24 mouse cellular contexts compared by ENCODE assay signal in the genomic region with DNA sequence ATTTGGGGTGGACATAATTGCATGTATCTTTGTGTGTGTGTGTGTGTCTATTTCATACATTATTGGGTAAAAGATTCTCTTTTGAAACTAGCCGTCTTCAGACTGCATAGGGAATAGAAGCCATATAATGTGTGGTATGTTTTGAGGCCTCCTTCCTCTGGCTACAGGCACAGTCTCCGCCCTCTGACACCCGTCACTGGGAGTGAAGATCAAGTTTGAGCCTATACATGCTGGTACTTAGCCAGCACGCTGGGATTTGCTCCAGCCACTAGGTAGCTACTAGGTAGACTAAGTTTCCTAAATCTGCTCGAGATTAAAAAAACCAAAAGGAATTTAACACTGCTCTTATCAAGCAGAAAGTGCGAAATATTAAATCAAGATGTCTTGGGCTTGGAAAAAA. TPM values are rescaled to one million over a fixed set of nuclear protein-coding genes. Genes with fewer than 3 reads are reported as not detected.
A peak's percentile ranks its signal among the peaks of the same experiment; 100 is the strongest.
DNase-seq lines count a peak whose midpoint lies in the region; ATAC-seq and TF ChIP-seq lines count a peak whose summit lies in the region.
"Had no signal": no experiment of that assay in that cellular context is flagged by ENCODE, and none has a peak within 500 bp of the region (broad histone marks: within the 10 kb centered on the region; RNA-seq: fewer than 3 reads in every experiment).

No protein-coding gene starts in this region.

- H3K4me2 ChIP-seq in embryonic facial prominence, embryonic 14.5 days (ENCODE audit: low read depth, low read length), result no peak overlapping the region
- H3K4me2 ChIP-seq in heart, embryonic 15.5 days, result peak overlapping the region; percentile 2; the same call in 1 of the 2 replicates
- peak overlapping the region; percentile 31 for H3K4me2 ChIP-seq in myocyte (ENCODE audit: low read depth)
- H3K4me2 ChIP-seq: forebrain, embryonic 13.5 days; hindbrain, embryonic 12.5 days; limb, embryonic 15.5 days; midbrain, embryonic 13.5 days; neural tube, embryonic 15.5 days had no signal

- H3ac ChIP-seq in myocyte (ENCODE audit: control insufficient read depth, insufficient read length), result no peak overlapping the region

- peaks cover 26% of the 10 kb centered on the region for H3K4me1 ChIP-seq in embryonic facial prominence, embryonic 14.5 days (ENCODE audit: control insufficient read depth, insufficient read depth, low read length)
- peaks cover 54% of the 10 kb centered on the region for H3K4me1 ChIP-seq in embryonic facial prominence, embryonic 10.5 days
- peaks cover 66% of the 10 kb centered on the region for H3K4me1 ChIP-seq in heart, embryonic 15.5 days (replicated peaks)
- peaks cover 72% of the 10 kb centered on the region for H3K4me1 ChIP-seq in megakaryocyte, embryonic 14.5 days
- H3K4me1 ChIP-seq in forebrain, embryonic 10.5 days, result peaks cover 60% of the 10 kb centered on the region

- 51% methylated on average over 6 of the region's 6 CpGs for WGBS in embryonic facial prominence, embryonic 14.5 days
- 76% methylated on average over 6 of the region's 6 CpGs for WGBS in embryonic facial prominence, embryonic 10.5 days
- 40% methylated on average over 6 of the region's 6 CpGs for WGBS in heart, embryonic 15.5 days
- 86% methylated on average over 6 of the region's 6 CpGs for WGBS in forebrain, embryonic 10.5 days

- peak; percentile 76 for DNase-seq in embryonic facial prominence, embryonic 14.5 days (ENCODE audit: low spot score)
- no peak for DNase-seq in embryonic facial prominence, embryonic 10.5 days (ENCODE audit: low spot score)
- no peak for DNase-seq in heart, postnatal 4 days
- no peak for DNase-seq in forebrain, embryonic 10.5 days (ENCODE audit: extremely low spot score, low spot score)
- DNase-seq: adrenal gland, postnatal 14 days; cerebellum, postnatal 14 days; embryo, embryonic 11 days; gastrocnemius, postnatal 36 days; kidney, adult 9 months; kidney, postnatal 4 days; lung, postnatal 4 days; thymus, postnatal 4 days had no signal

- no peak overlapping the region for H3K9ac ChIP-seq in embryonic facial prominence, embryonic 14.5 days (ENCODE audit: low read depth, low read length)
- no peak overlapping the region for H3K9ac ChIP-seq in heart, embryonic 15.5 days
- H3K9ac ChIP-seq: forebrain, embryonic 13.5 days; hindbrain, embryonic 12.5 days; limb, embryonic 15.5 days; midbrain, embryonic 13.5 days; neural tube, embryonic 15.5 days had no signal

- no peak for ATAC-seq in embryonic facial prominence, embryonic 14.5 days (ENCODE audit: low read depth)
- ATAC-seq in heart, embryonic 15.5 days (replicated peaks; ENCODE audit: insufficient number of reproducible peaks, insufficient read depth, low FRiP score, low read depth), result no peak
- ATAC-seq in megakaryocyte, adult 5-6 weeks (ENCODE audit: poor library complexity, severe bottlenecking), result no peak
- ATAC-seq: activated CD4-positive, CD25-positive, alpha-beta regulatory T cell, adult 4 months; forebrain, embryonic 13.5 days; inflammation-experienced regulatory T-cells, adult 6 months; midbrain, embryonic 13.5 days; Patski had no signal

- no peaks in the 10 kb centered on the region for H3K9me3 ChIP-seq in embryonic facial prominence, embryonic 14.5 days (ENCODE audit: control insufficient read depth, low read length)
- H3K9me3 ChIP-seq in embryonic facial prominence, embryonic 10.5 days, result no peaks in the 10 kb centered on the region
- no peaks in the 10 kb centered on the region for H3K9me3 ChIP-seq in heart, embryonic 15.5 days (replicated peaks)
- no peaks in the 10 kb centered on the region for H3K9me3 ChIP-seq in megakaryocyte, embryonic 14.5 days
- no peaks in the 10 kb centered on the region for H3K9me3 ChIP-seq in forebrain, embryonic 10.5 days
- H3K9me3 ChIP-seq: forebrain, embryonic 13.5 days; hindbrain, embryonic 12.5 days; limb, embryonic 15.5 days; midbrain, embryonic 13.5 days; neural tube, embryonic 15.5 days had no signal

- TF ChIP-seq POLR2A in myocyte (IDR thresholded peaks at IDR 0.05; ENCODE audit: insufficient read length, low read depth), result no peak

- H3K27ac ChIP-seq in embryonic facial prominence, embryonic 14.5 days (replicated peaks; ENCODE audit: low read depth, low read length), result no peak overlapping the region
- no peak overlapping the region for H3K27ac ChIP-seq in embryonic facial prominence, embryonic 10.5 days (replicated peaks)
- H3K27ac ChIP-seq in heart, embryonic 15.5 days, result peak overlapping the region; percentile 5; the same call in 1 of the 2 replicates
- H3K27ac ChIP-seq in forebrain, embryonic 10.5 days, result no peak overlapping the region
- H3K27ac ChIP-seq: forebrain, embryonic 13.5 days; hindbrain, embryonic 12.5 days; limb, embryonic 15.5 days; midbrain, embryonic 13.5 days; neural tube, embryonic 15.5 days had no signal

- no peaks in the 10 kb centered on the region for H3K36me3 ChIP-seq in embryonic facial prominence, embryonic 14.5 days (ENCODE audit: control insufficient read depth, insufficient read depth, low read length)
- no peaks in the 10 kb centered on the region for H3K36me3 ChIP-seq in embryonic facial prominence, embryonic 10.5 days (replicated peaks)
- no peaks in the 10 kb centered on the region for H3K36me3 ChIP-seq in heart, embryonic 15.5 days
- H3K36me3 ChIP-seq in megakaryocyte, embryonic 14.5 days (replicated peaks; ENCODE audit: low read length), result peaks cover 25% of the 10 kb centered on the region
- no peaks in the 10 kb centered on the region for H3K36me3 ChIP-seq in myocyte (ENCODE audit: control insufficient read depth, insufficient read depth)
- H3K36me3 ChIP-seq in forebrain, embryonic 10.5 days (replicated peaks), result no peaks in the 10 kb centered on the region
- H3K36me3 ChIP-seq: hindbrain, embryonic 12.5 days; limb, embryonic 15.5 days; midbrain, embryonic 13.5 days; neural tube, embryonic 15.5 days had no signal

- no peak overlapping the region for H3K4me3 ChIP-seq in embryonic facial prominence, embryonic 14.5 days (ENCODE audit: low read depth, low read length)
- H3K4me3 ChIP-seq in embryonic facial prominence, embryonic 10.5 days, result no peak overlapping the region
- no peak overlapping the region for H3K4me3 ChIP-seq in heart, embryonic 15.5 days
- H3K4me3 ChIP-seq in megakaryocyte, embryonic 14.5 days (replicated peaks), result peak overlapping the region; percentile 19
- H3K4me3 ChIP-seq in myocyte, result no peak overlapping the region
- no peak overlapping the region for H3K4me3 ChIP-seq in forebrain, embryonic 10.5 days
- H3K4me3 ChIP-seq: forebrain, embryonic 13.5 days; hindbrain, embryonic 12.5 days; limb, embryonic 15.5 days; midbrain, embryonic 13.5 days; neural tube, embryonic 15.5 days had no signal

- peaks cover 75% of the 10 kb centered on the region for H3K79me2 ChIP-seq in myocyte (ENCODE audit: control insufficient read depth, insufficient read depth)

- H3K27me3 ChIP-seq in embryonic facial prominence, embryonic 14.5 days (replicated peaks; ENCODE audit: control insufficient read depth, insufficient read depth, low read length), result no peaks in the 10 kb centered on the region
- H3K27me3 ChIP-seq in embryonic facial prominence, embryonic 10.5 days (replicated peaks; ENCODE audit: low read depth, poor library complexity, severe bottlenecking), result peaks cover 18% of the 10 kb centered on the region
- no peaks in the 10 kb centered on the region for H3K27me3 ChIP-seq in heart, embryonic 15.5 days
- no peaks in the 10 kb centered on the region for H3K27me3 ChIP-seq in megakaryocyte, embryonic 14.5 days (replicated peaks)
- H3K27me3 ChIP-seq in myocyte (ENCODE audit: control insufficient read depth, insufficient read depth, insufficient read length), result no peaks in the 10 kb centered on the region
- peaks cover 45% of the 10 kb centered on the region for H3K27me3 ChIP-seq in forebrain, embryonic 10.5 days (ENCODE audit: poor library complexity, severe bottlenecking)
- H3K27me3 ChIP-seq: limb, embryonic 15.5 days; Patski had no signal

TF ChIP-seq in myocyte, 11 proteins besides CTCF, POLR2A, EP300 and RAD21:
- TF ChIP-seq CEBPB (IDR thresholded peaks at IDR 0.05; ENCODE audit: insufficient read depth, poor library complexity, severe bottlenecking), result no peak
- TF ChIP-seq MYOD1 (IDR thresholded peaks at IDR 0.05; ENCODE audit: control insufficient read depth in 1 of 3, insufficient read length in 2 of 3, low read depth in 2 of 3), result no peak
- no peak for TF ChIP-seq MAX (IDR thresholded peaks at IDR 0.05; ENCODE audit: low read depth)
- no peak for TF ChIP-seq POLR2AphosphoS2 (IDR thresholded peaks at IDR 0.05; ENCODE audit: insufficient read length, low read depth)
- TF ChIP-seq USF1 (IDR thresholded peaks at IDR 0.05; ENCODE audit: low read depth), result no peak
- no peak for TF ChIP-seq REST (IDR thresholded peaks at IDR 0.05; ENCODE audit: insufficient read depth, insufficient read length)
- no peak for TF ChIP-seq SRF (IDR thresholded peaks at IDR 0.05; ENCODE audit: control insufficient read depth, insufficient read length, low read depth)
- TF ChIP-seq TCF3 (IDR thresholded peaks at IDR 0.05; ENCODE audit: insufficient read length, low read depth), result no peak
- no peak for TF ChIP-seq E2F4 (IDR thresholded peaks at IDR 0.05; ENCODE audit: insufficient read depth)
- no peak for TF ChIP-seq TCF12 (IDR thresholded peaks at IDR 0.05; ENCODE audit: insufficient read depth, poor library complexity, severe bottlenecking)
- TF ChIP-seq MYOG (IDR thresholded peaks at IDR 0.05; ENCODE audit: control insufficient read depth in 1 of 3, insufficient read depth in 1 of 3, insufficient read length in 2 of 3, low read depth in 2 of 3), result no peak
TF ChIP-seq in myocyte: peak in this region for 0.

RNA-seq across cellular contexts. Expression of gene Bag3, which starts 3.2 kb away (rescaled TPM):
- 21.7 and 23.6 TPM in 2 replicates for polyA plus RNA-seq in embryonic facial prominence, embryonic 14.5 days (2014; fragmentation: Nextera tagmentation; extraction: Ambion mirVana)
- 11.2 and 11.5 TPM in 2 replicates for polyA plus RNA-seq in embryonic facial prominence, embryonic 10.5 days (2016; fragmentation: Nextera tagmentation; extraction: Ambion mirVana)
- polyA plus RNA-seq in heart, embryonic 15.5 days (2015; fragmentation: Nextera tagmentation; extraction: Ambion mirVana), result 26.1 and 29.0 TPM in 2 replicates
- total RNA-seq in heart, postnatal 4 days (2021), result 100 to 1,000 TPM; 111 TPM
- polyA plus RNA-seq in megakaryocyte, embryonic 14.5 days (2012; ENCODE audit: insufficient read depth, low replicate concordance), result 42.5 and 84.5 TPM in 2 replicates
- total RNA-seq in megakaryocyte, adult 5-6 weeks (2015), result 8.8 and 11.1 TPM in 2 replicates
- 7.6 and 7.7 TPM in 2 replicates for total RNA-seq in megakaryocyte, adult 5-6 weeks (2017)
- polyA plus RNA-seq in myocyte (2012; fragmentation: generic; extraction: Trizol), result 68.3 TPM
- 6.2 and 8.1 TPM in 2 replicates for polyA plus RNA-seq in forebrain, embryonic 10.5 days (2016; fragmentation: Nextera tagmentation; extraction: Ambion mirVana)
